Mouse (Mus musculus) telencephalon, adult 2 months (tissue): Measurements from ENCODE around the gene Snx30.

Experiments
- DNase-seq: peaks from one replicate; pipeline ENCODE4 v3.0.0-alpha.2; 2011; ENCODE audit warnings: low read depth, low spot score

The Snx30 gene

GRCm38 (mm10) chr4:59794116-59794515 lies 11.5 kb upstream of the Snx30 start:
- DNase-seq = no peak

- no peak for DNase-seq
Measured at GRCm38 (mm10) chr4:59795788-59796455, 9.7 kb upstream of the Snx30 start.

DNA sequence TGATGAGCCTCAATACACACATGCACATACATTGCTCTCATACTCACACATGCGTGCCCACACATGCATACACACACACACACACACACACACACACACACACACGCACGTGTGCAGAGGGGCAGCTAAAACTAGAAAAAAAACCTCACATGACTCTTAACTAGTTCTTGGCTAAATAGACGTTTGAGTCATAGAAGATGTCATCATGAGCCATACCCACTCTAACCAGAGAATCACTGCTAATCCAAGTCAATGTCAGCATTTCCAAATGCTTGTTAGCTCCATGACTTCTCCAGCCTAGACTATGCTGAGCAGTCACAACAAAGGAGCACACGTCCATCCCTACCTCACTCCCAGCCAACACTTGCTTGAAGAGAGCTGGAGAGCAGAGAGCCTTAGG lies 5.5 kb upstream of the Snx30 start:
- DNase-seq = no peak

DNA sequence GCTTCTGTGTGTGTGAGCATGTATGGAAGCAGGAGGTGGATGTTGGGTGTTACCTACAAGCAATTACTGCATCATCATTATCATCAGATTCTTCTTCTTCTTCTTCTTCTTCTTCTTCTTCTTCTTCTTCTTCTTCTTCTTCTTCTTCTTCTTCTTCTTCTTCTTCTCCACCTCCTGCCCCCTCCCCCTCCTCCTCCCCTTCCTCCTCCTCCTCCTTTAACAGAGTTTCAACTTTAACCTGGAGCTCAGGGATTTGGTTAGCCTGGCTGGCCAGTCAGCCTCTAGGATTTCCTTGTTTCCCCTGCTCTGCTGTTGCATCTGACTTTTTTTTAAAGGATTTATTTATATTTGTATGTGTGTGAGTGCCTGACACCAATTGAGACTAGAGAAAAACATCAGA lies 4.2 kb upstream of the Snx30 start, which contains the start of gene Inip:
Inip (minus strand) TSS at position 101 of the 400 bp plus-strand sequence.
- no peak for DNase-seq

DNA sequence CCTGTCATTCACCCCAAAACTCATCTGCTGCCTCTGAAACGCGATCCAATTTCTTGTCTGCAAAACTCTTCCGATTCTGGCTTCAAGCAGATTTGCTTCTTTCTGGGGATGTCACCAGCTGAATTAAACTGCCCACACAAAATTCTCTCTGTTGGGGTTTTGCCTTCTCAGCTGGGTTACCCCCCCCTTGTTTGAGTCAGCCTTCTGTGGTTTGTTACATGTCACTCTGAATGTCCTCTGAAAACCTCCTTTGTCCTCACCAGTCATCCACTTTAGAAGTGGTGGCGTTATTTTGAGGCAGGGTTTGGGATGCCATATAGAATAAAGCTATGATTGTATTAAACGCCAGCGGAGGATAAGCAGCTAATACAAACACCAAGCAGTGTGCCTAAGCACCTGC lies 3.5 kb upstream of the Snx30 start:
- DNase-seq = peak; percentile 80

- DNase-seq = no peak
Measured at GRCm38 (mm10) chr4:59802792-59803191, 2.8 kb upstream of the Snx30 start.

GRCm38 (mm10) chr4:59803358-59803757 lies 2.3 kb upstream of the Snx30 start:
- DNase-seq = no peak

DNA sequence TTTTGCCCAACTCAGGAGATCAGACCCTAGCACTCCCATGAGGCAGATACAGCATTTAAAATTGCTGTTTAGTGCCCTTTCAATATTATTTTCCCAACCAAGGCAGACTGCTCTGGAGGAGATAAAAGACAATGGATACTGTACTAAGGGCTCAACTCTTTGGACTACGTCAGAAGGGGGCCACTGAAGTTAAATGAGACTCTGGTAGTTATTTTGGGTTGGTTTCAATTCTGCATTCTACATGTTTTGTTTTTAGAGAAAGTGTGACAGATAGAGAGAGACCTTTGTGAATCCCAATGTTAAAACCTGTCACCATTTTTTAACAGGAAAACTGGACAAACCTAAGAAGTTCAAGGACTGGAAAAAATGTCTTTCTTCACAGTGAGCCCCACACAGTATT lies 886 bp upstream of the Snx30 start:
- no peak for DNase-seq

DNA sequence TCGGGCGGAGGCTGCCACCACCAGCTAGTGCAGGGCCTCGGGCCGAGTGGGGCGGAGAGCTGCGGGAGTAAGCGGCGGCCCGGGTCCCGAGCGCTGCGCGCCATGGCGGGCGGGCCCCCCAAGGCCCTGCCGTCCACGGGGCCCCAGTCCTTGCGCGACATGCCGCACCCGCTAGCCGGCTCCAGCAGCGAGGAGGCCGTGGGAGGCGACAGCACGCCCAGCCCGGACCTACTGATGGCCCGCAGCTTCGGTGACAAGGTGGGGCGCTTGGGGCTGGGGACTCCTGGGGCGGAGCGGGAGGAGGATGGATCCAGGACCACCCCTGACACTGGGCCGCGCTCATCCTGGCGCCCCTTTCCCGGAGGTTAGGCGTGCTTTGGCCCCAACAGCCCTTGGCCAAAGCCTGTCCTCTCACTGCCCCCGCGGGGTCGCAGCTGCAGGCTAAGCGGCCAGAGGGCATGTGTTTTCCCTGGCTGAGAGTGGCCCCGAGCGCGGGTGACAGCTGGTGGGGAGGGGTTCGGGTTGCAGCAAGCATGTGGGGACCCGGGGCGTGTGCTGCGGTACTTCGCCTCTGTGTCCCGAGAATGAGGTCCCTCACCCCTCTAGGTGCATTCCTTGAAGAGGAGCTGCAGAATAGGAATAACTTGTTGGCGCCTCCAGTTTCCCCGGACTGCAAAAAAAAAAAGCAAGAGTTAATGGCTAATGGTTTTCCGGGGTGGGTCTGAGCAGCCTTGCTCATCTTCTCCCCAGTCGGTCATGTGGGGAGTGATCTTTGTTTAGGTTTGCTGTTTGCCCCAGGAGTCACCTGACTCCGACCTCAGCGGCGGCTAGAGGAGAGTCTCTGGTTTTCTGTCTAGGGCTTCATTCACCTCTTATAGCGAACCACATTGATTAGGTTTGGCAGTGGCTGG lies 583 bp downstream of the Snx30 start:
- DNase-seq = no peak

- DNase-seq = no peak
Measured at GRCm38 (mm10) chr4:59806879-59807195, 1.2 kb downstream of the Snx30 start.

DNA sequence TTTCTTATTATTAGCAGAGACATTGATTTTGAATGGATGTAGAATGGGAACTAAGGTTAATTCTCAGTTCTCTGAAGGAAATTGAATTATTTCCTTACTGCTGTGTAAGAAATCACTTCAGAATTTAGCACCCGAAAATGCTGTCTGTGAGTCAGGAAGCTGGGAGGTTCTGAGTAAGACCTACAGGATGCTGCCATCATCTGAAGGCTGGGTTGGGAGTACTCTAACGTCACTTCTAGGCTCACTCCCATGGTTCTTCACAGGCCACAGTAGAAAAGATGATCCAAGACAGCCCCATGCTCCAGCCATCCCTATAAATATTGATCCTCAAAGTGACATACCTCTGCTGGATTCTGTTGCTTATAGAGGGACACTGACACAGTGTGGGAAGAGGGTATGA lies 1.9 kb downstream of the Snx30 start:
- no peak for DNase-seq

GRCm38 (mm10) chr4:59808396-59808795 lies 2.8 kb downstream of the Snx30 start:
- DNase-seq = no peak

- DNase-seq = no peak
Measured at GRCm38 (mm10) chr4:59814094-59814493, 8.5 kb downstream of the Snx30 start.

- no peak for DNase-seq
Measured at GRCm38 (mm10) chr4:59815121-59815810, 9.6 kb downstream of the Snx30 start.

DNA sequence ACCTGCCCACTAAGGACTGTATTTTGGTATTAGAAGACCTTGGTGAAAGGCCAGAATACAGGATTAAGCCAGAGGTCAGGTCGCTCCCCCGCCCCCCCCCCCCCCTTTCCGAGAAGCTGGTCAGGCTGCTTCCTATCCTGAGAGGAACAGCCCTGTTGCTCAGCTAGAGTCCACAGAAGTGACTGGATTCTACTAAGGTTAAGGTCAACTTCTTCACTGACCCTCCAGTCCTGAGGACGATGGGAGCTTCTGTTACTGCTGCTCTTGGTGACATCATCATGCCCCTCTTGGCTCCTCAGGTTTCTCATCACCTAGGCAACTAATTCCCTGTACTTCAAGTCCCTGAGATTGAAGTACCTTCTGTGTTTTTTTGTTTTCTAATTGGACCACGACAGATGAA lies 10.4 kb downstream of the Snx30 start:
- no peak for DNase-seq

- no peak for DNase-seq
Measured at GRCm38 (mm10) chr4:59816477-59816876, 10.8 kb downstream of the Snx30 start.

DNA sequence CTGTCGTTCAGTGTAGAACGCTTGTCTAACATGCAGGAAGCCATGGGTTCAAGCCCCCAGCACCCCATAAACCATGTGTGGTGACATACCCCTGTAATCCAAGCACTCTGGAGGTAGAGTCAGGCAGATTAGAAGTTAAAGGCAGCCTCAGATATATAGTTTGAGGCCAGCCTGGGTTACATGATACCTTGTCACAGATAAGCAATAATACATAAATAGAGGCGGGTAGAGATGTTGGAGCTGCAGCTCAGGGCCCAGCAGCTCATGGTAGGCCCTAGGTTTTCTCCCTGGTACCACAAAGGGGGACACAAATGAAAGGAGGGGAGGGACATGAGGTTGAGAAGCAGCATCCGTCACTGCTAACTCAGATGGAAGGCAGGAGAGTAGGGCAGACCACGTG lies 12.2 kb downstream of the Snx30 start:
- no peak for DNase-seq

DNA sequence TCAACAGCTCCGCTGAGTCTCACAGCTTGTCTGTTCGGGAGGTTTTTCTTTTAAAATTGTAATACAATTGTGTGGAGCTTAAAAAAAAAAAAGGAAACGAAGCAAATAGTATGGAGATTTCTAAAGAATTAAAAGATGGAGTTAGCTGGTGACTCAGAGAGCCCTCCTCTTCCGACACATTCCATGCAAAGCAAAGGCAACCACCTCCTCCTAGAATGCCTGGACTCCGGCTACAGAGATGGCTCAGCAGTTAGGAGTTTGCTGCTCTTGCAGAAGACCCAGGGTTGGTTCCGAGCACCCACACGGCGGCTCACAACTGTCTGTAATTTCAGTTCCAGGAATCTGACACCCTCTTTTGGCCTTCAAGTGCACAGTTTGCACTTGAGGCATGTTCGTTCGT lies 12.9 kb downstream of the Snx30 start:
- DNase-seq = no peak

DNA sequence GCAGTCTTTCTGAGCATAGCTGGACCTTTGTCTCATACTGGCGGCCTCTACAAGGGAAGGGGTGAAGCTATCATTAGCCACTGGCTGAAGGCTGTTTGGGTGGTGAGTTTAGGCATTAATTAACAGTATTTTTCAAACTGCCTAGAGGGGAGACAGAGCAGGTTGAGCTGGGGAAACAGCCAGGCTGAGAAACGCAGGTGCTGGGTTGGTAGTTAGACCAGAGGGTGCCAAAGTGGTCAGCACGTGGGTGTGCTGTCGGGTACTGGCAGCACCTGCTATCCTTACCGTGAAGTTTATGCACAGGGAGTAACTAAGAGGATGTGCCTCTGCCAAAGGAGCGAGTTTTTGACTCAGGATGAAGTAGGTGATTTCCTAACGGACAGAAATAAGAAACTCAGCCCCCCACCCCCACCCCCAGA lies 13.4 kb downstream of the Snx30 start:
- DNase-seq = no peak

DNA sequence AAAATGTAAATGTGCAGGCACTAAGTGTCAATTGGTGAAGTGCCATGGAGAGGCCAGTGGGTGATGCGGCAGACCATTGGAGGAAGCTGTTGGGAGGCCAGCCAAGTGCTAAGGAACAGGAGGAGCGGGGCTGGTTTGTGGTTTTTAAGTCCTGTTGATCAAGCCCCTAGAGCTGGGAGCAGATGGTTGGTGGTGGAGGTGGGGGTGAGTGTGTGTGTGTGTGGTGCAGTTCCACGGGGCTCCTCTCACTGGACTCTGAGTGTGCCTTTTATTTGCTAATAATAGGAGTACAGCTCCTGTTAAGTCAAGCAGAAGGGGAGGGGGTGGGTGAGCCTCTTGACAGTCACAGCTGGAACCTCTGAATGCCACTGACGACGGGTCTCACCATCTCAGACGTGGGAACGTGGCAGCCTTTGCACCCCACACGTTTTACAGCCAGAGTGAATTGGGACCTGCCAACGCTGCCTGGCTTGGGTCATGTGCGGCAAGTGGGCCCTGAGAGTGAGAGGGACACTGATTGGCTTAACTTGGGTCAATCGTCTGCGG lies 13.9 kb downstream of the Snx30 start:
- DNase-seq = no peak

GRCm38 (mm10) chr4:59821516-59821915 lies 15.9 kb downstream of the Snx30 start:
- no peak for DNase-seq

- DNase-seq = no peak
Measured at GRCm38 (mm10) chr4:59822119-59822518, 16.5 kb downstream of the Snx30 start.
